34 mouse cellular contexts compared by ENCODE assay signal in the genomic region with DNA sequence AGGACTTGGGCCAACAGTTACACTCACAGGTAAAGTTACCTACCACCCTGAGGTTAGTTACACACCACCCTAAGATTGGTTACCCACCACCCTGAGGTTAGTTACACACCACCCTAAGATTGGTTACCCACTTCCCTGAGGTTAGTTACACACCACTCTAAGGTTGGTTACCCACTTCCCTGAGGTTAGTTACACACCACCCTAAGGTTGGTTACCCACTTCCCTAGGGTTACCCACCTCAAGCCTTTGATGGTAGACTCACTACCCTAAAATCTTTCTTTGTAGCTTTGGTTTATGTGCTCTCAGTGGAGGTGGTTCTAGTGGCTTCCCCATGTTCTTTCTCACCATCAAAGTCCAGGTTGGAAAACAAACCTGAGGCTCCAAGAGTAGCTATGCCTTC. TPM values are rescaled to one million over a fixed set of nuclear protein-coding genes. Genes with fewer than 3 reads are reported as not detected.
DNase-seq lines count a peak whose midpoint lies in the region; ATAC-seq lines count a peak whose summit lies in the region.
"Had no signal": no experiment of that assay in that cellular context is flagged by ENCODE, and none has a peak within 500 bp of the region (broad histone marks: within the 10 kb centered on the region; RNA-seq: fewer than 3 reads in every experiment).

No protein-coding gene starts in this region.

- peak overlapping the region; percentile 92 for H3K27ac ChIP-seq in liver, embryonic 13.5 days
- no peak overlapping the region for H3K27ac ChIP-seq in liver, embryonic 11.5 days (ENCODE audit: low read depth, low read length)
- H3K27ac ChIP-seq: hindbrain, embryonic 13.5 days; left cerebral cortex, adult 2 months; limb, embryonic 13.5 days; neural tube, embryonic 12.5 days had no signal

- H3K9me3 ChIP-seq in liver, embryonic 13.5 days (replicated peaks), result no peaks in the 10 kb centered on the region
- no peaks in the 10 kb centered on the region for H3K9me3 ChIP-seq in liver, embryonic 11.5 days (ENCODE audit: control insufficient read depth, low read length)
- H3K9me3 ChIP-seq: heart, embryonic 12.5 days; hindbrain, embryonic 13.5 days; limb, embryonic 13.5 days; neural tube, embryonic 12.5 days had no signal

- H3K9ac ChIP-seq in liver, embryonic 13.5 days, result no peak overlapping the region
- H3K9ac ChIP-seq in liver, embryonic 11.5 days (ENCODE audit: low read depth, low read length), result no peak overlapping the region
- H3K9ac ChIP-seq: heart, embryonic 12.5 days; hindbrain, embryonic 13.5 days; limb, embryonic 13.5 days; neural tube, embryonic 12.5 days had no signal

- H3K4me3 ChIP-seq in liver, embryonic 13.5 days (replicated peaks), result no peak overlapping the region
- no peak overlapping the region for H3K4me3 ChIP-seq in liver, embryonic 11.5 days (ENCODE audit: low read depth, low read length)
- H3K4me3 ChIP-seq: heart, embryonic 12.5 days; hindbrain, embryonic 13.5 days; left cerebral cortex, adult 2 months; limb, embryonic 13.5 days; neural tube, embryonic 12.5 days had no signal

- peaks cover 43% of the 10 kb centered on the region for H3K4me1 ChIP-seq in liver, embryonic 13.5 days (replicated peaks)
- peaks cover 18% of the 10 kb centered on the region for H3K4me1 ChIP-seq in liver, embryonic 11.5 days (replicated peaks; ENCODE audit: control insufficient read depth, insufficient read depth, low read length)
- H3K4me1 ChIP-seq: hindbrain, embryonic 13.5 days; neural tube, embryonic 12.5 days had no signal

- DNase-seq in liver, embryonic 13.5 days, result no peak
- DNase-seq in liver, embryonic 11.5 days (ENCODE audit: low spot score), result no peak
- DNase-seq in CD8-positive naive resting alpha-beta T cell, adult 2 months (ENCODE audit: low read depth in 2 of 2, low spot score in 2 of 2), result peak; percentile 65 to 72
- peak; percentile 69 for DNase-seq in induced T-regulatory cell, adult 2 months (ENCODE audit: low read depth)
- DNase-seq in naive thymus-derived CD4-positive, alpha-beta T cell, adult 2 months (ENCODE audit: low read depth), result peak; percentile 45
- no peak for DNase-seq in spleen, adult 12 weeks (ENCODE audit: low spot score)
- DNase-seq in right cerebral cortex, adult 18-20 months, result no peak
- DNase-seq in layer of hippocampus, adult 18-20 months (ENCODE audit: low spot score in 2 of 2), result no peak
- DNase-seq: adrenal gland, postnatal 25 days; cerebellum, adult 18-20 months; cerebellum, postnatal 10 days; gastrocnemius, postnatal 25 days; heart, adult 18-20 months; heart, postnatal 4 days; kidney, adult 9 months; kidney, postnatal 10 days; layer of hippocampus, adult 9-11 months; lung, adult 18-20 months; lung, postnatal 4 days; midbrain, embryonic 14.5 days; right cerebral cortex, postnatal 4 days; thymus, postnatal 14 days had no signal

- ATAC-seq in liver, embryonic 13.5 days (ENCODE audit: low read depth), result no peak
- no peak for ATAC-seq in liver, embryonic 11.5 days (replicated peaks; ENCODE audit: low FRiP score)
- ATAC-seq: forebrain, embryonic 14.5 days; intestine, postnatal 0 days; lung, postnatal 0 days; Patski had no signal

- H3K36me3 ChIP-seq in liver, embryonic 13.5 days, result no peaks in the 10 kb centered on the region
- H3K36me3 ChIP-seq in liver, embryonic 11.5 days (ENCODE audit: control insufficient read depth, insufficient read depth, low read length), result no peaks in the 10 kb centered on the region
- H3K36me3 ChIP-seq: heart, embryonic 12.5 days; hindbrain, embryonic 13.5 days; limb, embryonic 13.5 days; neural tube, embryonic 12.5 days had no signal

- H3K4me2 ChIP-seq in liver, embryonic 13.5 days, result no peak overlapping the region
- no peak overlapping the region for H3K4me2 ChIP-seq in liver, embryonic 11.5 days
- H3K4me2 ChIP-seq: heart, embryonic 12.5 days; hindbrain, embryonic 13.5 days; limb, embryonic 13.5 days; neural tube, embryonic 12.5 days had no signal

- peaks cover 14% of the 10 kb centered on the region for H3K27me3 ChIP-seq in liver, embryonic 13.5 days
- H3K27me3 ChIP-seq in liver, embryonic 11.5 days (replicated peaks; ENCODE audit: control insufficient read depth, insufficient read depth, low read length), result peaks cover 6% of the 10 kb centered on the region
- H3K27me3 ChIP-seq: limb, embryonic 13.5 days; neural tube, embryonic 12.5 days; Patski had no signal

RNA-seq across cellular contexts. Expression of gene Tspan32, which starts 9.8 kb away (rescaled TPM):
- polyA plus RNA-seq in liver, embryonic 13.5 days (2015; fragmentation: Nextera tagmentation; extraction: Ambion mirVana), result 89.4 and 99.6 TPM in 2 replicates
- polyA plus RNA-seq in liver, embryonic 11.5 days (2014; fragmentation: Nextera tagmentation; extraction: Ambion mirVana), result 115 and 118 TPM in 2 replicates
- total RNA-seq in layer of hippocampus, adult 18-20 months (2021), result under 1 TPM in 1 of 2 experiments, not detected in 1; 0.17 TPM

RNA-seq across cellular contexts. Expression of gene Ascl2, which starts 25.9 kb away (rescaled TPM):
- polyA plus RNA-seq in liver, embryonic 13.5 days (2015; fragmentation: Nextera tagmentation; extraction: Ambion mirVana), result 0.83 and 0.85 TPM in 2 replicates
- polyA plus RNA-seq in liver, embryonic 11.5 days (2014; fragmentation: Nextera tagmentation; extraction: Ambion mirVana), result 1.5 and 1.8 TPM in 2 replicates
- under 1 TPM in 1 of 2 experiments, not detected in 1; 0.52 TPM for total RNA-seq in layer of hippocampus, adult 18-20 months (2021)
- total RNA-seq: gastrocnemius, adult 18-20 months; gastrocnemius, postnatal 25 days; heart, adult 18-20 months; heart, postnatal 4 days; MEL had no signal
- polyA plus RNA-seq: heart, postnatal 0 days had no signal

RNA-seq across cellular contexts. Expression of gene Cd81, which starts 57.5 kb away (rescaled TPM):
- polyA plus RNA-seq in liver, embryonic 13.5 days (2015; fragmentation: Nextera tagmentation; extraction: Ambion mirVana), result 130 and 131 TPM in 2 replicates
- polyA plus RNA-seq in liver, embryonic 11.5 days (2014; fragmentation: Nextera tagmentation; extraction: Ambion mirVana), result 273 and 276 TPM in 2 replicates
- 100 to 1,000 TPM; 459 to 481 TPM for total RNA-seq in layer of hippocampus, adult 18-20 months (2021)

Comparison
In these comparisons a context has a peak if more than half of its experiments do, and no peak if none do; other contexts are left out.
1. DNase-seq: peak in CD8-positive naive resting alpha-beta T cell, adult 2 months (2 of 2), induced T-regulatory cell, adult 2 months (single experiment) and naive thymus-derived CD4-positive, alpha-beta T cell, adult 2 months (single experiment); none in liver, embryonic 13.5 days (single experiment), liver, embryonic 11.5 days (single experiment), spleen, adult 12 weeks (single experiment), right cerebral cortex, adult 18-20 months (single experiment) and layer of hippocampus, adult 18-20 months (0 of 2).